Mouse (Mus musculus) olfactory bulb, adult 2 months (tissue): ENCODE data around the gene Cep162. TPM values are rescaled to one million over a fixed set of nuclear protein-coding genes. Genes with fewer than 3 reads are reported as not detected.

Experiments used
- H3K27ac ChIP-seq: fragments of 200-500 bp; 2 replicates; pipeline ENCODE4 v1.5.1; 2012; ENCODE audit warnings: low read depth, low read length; ENCODE audit not compliant: insufficient read depth
- H3K4me1 ChIP-seq: fragments of 200-500 bp; 2 replicates; pipeline ENCODE4 v1.6.1; 2012; ENCODE audit warnings: low read length; ENCODE audit not compliant: control insufficient read depth, insufficient read depth
- H3K4me3 ChIP-seq: fragments of 200-500 bp; 2 replicates; pipeline ENCODE4 v1.5.1; 2012; ENCODE audit warnings: mild to moderate bottlenecking, low read depth, low read length, moderate library complexity; ENCODE audit not compliant: insufficient read depth
- CTCF ChIP-seq: fragments of 200-500 bp; IDR thresholded peaks from 2 replicates; pipeline ENCODE4 v1.5.1; 2012; ENCODE audit warnings: low read depth, mild to moderate bottlenecking, low read length, moderate library complexity; ENCODE audit not compliant: insufficient read depth
- POLR2A ChIP-seq: fragments of 200-500 bp; IDR thresholded peaks from 2 replicates; pipeline ENCODE4 v1.6.1; 2012; ENCODE audit warnings: mild to moderate bottlenecking, low read depth, low read length, moderate library complexity; ENCODE audit not compliant: insufficient read depth
- WGBS: fragments of 180-500 bp; shearing (Covaris S2); methylation state at CpG from one replicate; pipeline ENCODE4 v1.1.7; 2018; 5-methylcytosine and 5-hydroxymethylcytosine counted together
- polyA plus RNA-seq: library from polyadenylated mRNA; stranded (reverse); fragments of >200 nt; gene quantifications from 2 replicates; pipeline ENCODE4 v1.2.4, GENCODE M21; 2012; ENCODE audit warnings: low replicate concordance; ENCODE audit not compliant: missing spikeins, insufficient read depth, insufficient read length

Gene Cep162
- polyA plus RNA-seq, 1 experiment = not detected

DNA sequence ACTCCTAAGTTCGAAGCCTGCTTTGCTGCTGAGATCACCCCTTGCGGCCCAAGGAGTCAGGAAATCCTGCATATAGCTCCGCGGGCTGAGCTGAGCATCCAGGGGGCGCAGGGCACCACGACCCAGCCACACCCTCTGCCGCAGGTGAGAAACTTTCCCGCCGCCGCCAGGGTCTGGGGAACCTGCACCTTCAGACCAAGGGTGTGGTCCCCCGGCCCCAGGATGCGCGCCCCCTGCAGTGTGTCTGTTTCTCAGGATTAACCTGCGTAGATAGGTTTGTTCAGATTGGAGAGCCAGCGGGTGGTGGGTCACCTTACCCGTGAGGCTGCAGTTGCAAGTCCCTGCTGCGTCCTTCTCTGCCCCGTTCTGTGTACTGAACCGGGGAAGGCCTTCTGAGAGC, 110.8 kb downstream of the Cep162 start:
- TF ChIP-seq CTCF = no peak
- no peak for TF ChIP-seq POLR2A
- Histone ChIP-seq H3K4me1 (peaks cover 12% of the 10 kb centered on the region), H3K4me3 (peak overlapping the region; percentile 34), H3K27ac (no peak overlapping the region)
- WGBS = 2% methylated on average over 19 of the region's 19 CpGs

DNA sequence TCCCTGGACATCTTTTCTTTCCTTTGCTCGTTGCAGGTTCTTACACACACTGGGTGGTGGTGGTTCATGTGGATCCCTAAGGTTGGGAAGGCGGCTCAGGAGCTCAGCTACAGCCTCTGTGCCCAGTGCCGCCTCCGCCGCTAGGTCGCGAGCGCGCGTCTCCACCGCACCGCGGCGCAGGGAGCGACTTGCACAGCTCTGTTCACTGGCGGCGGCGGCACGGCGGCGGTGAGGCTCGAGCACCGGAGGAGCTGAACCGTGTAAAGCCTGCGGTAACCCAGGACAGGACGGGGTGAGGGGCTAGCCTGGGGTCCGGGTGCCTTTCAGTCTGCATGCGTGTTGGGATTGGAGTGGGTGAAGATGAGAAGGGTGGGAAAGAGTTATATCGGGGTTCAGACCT, 111.2 kb downstream of the Cep162 start, which contains the start of gene Mrap2:
TSS of gene Mrap2 (plus strand) at position 201 of the 400 bp plus-strand sequence.
- under 1% methylated on average over 29 of the region's 29 CpGs for WGBS
- TF ChIP-seq POLR2A (no peak), CTCF (peak; percentile 28; the same call in 1 of the 2 replicates)

GRCm38 (mm10) chr9:87143076-87143475, 112.3 kb downstream of the Cep162 start:
- TF ChIP-seq POLR2A = no peak
- no peak for TF ChIP-seq CTCF
- Histone ChIP-seq H3K4me3 (no peak overlapping the region), H3K27ac (no peak overlapping the region), H3K4me1 (peaks cover 12% of the 10 kb centered on the region)
- 84% methylated on average over 3 of the region's 3 CpGs for WGBS

More for the DNA sequence above, 111.2 kb downstream of the Cep162 start, which contains the start of gene Mrap2:
- Histone ChIP-seq H3K4me3 (peak within 1 kb of the TSS; percentile 34), H3K4me1 (peaks cover 12% of the 10 kb centered on the region), H3K27ac (no peak within 1 kb of the TSS)

Other genes with a start within 250 kb of the Cep162 start
- gene Ripply2, start 240.0 kb downstream of the Cep162 start, polyA plus RNA-seq = not detected in 2 replicates
- not detected in 2 replicates for gene Cyb5r4, start 233.5 kb downstream of the Cep162 start, polyA plus RNA-seq
- gene Mrap2, start 111.2 kb downstream of the Cep162 start, polyA plus RNA-seq = not detected in 2 replicates